Mouse (Mus musculus) MEL (cell line): ENCODE data around the gene Atp23. TPM values are rescaled to one million over a fixed set of nuclear protein-coding genes. Genes with fewer than 3 reads are reported as not detected.

Experiments
- DNase-seq: peaks from one replicate; pipeline ENCODE4 v3.0.0; 2011; ENCODE audit warnings: low read depth, low spot score
- H3K27ac ChIP-seq: 2 replicates; pipeline ENCODE4 v1.5.1; 2012; ENCODE audit warnings: low read depth, mild to moderate bottlenecking, control low read depth, low read length, moderate library complexity; ENCODE audit not compliant: control insufficient read depth
- H3K27me3 ChIP-seq, 2 experiments: fragments of 150-350 bp in 1 of 2; sonication (generic) in 1 of 2; 2 replicates each; pipeline ENCODE4 v1.6.1; 2012; ENCODE audit warnings: low read length in 2 of 2, mild to moderate bottlenecking in 2 of 2, improper control_type of control experiment in 1 of 2, moderate library complexity in 1 of 2; ENCODE audit not compliant: insufficient read depth in 2 of 2, control insufficient read depth in 1 of 2
- H3K36me3 ChIP-seq, 2 experiments: 2 replicates each; pipeline ENCODE4 v1.6.1; 2012 to 2014; ENCODE audit warnings: low read length in 2 of 2, improper control_type of control experiment in 1 of 2, inconsistent platforms in 1 of 2, mild to moderate bottlenecking in 1 of 2; ENCODE audit not compliant: insufficient read depth in 2 of 2, control insufficient read depth in 1 of 2
- H3K4me1 ChIP-seq, 2 experiments: fragments of 150-350 bp in 1 of 2; sonication (generic) in 1 of 2; 2 replicates each; pipeline ENCODE4 v1.6.1; 2012; ENCODE audit warnings: low read length in 2 of 2, improper control_type of control experiment in 1 of 2, mild to moderate bottlenecking in 1 of 2; ENCODE audit not compliant: insufficient read depth in 2 of 2, control insufficient read depth in 1 of 2
- H3K4me3 ChIP-seq, 2 experiments: fragments of 150-350 bp in 1 of 2; sonication (generic) in 1 of 2; 2 replicates each; pipeline ENCODE4 v1.5.1; 2012; ENCODE audit warnings: low read depth in 2 of 2, low read length in 2 of 2, mild to moderate bottlenecking in 2 of 2, moderate library complexity in 2 of 2, control low read depth in 1 of 2, improper control_type of control experiment in 1 of 2; ENCODE audit not compliant: control insufficient read depth in 1 of 2, insufficient read depth in 1 of 2
- H3K79me2 ChIP-seq: 2 replicates; pipeline ENCODE4 v1.6.1; 2012; ENCODE audit warnings: mild to moderate bottlenecking, low read length, moderate library complexity; ENCODE audit not compliant: control insufficient read depth, poor library complexity, insufficient read depth
- H3K9ac ChIP-seq: 2 replicates; pipeline ENCODE4 v1.6.1; 2012; ENCODE audit warnings: low read depth, mild to moderate bottlenecking, control low read depth, low read length, moderate library complexity; ENCODE audit not compliant: control insufficient read depth, poor library complexity, severe bottlenecking
- H3K9me3 ChIP-seq: fragments of 150-350 bp; sonication (generic); replicated peaks from 2 replicates; pipeline ENCODE4 v1.6.1; 2012; ENCODE audit warnings: mild to moderate bottlenecking, low read length, improper control_type of control experiment, moderate library complexity; ENCODE audit not compliant: insufficient read depth
- E2F4 ChIP-seq: IDR thresholded peaks from 2 replicates; pipeline ENCODE4 v1.6.1; 2011; ENCODE audit warnings: low read depth, low read length, improper control_type of control experiment, borderline replicate concordance
- ELF1 ChIP-seq: IDR thresholded peaks from 2 replicates; pipeline ENCODE4 v1.6.1; 2014; ENCODE audit warnings: low read depth, mild to moderate bottlenecking, inconsistent platforms, low read length, improper control_type of control experiment, moderate library complexity
- ETS1 ChIP-seq: IDR thresholded peaks from 2 replicates; pipeline ENCODE4 v1.6.1; 2012; ENCODE audit warnings: low read depth, mild to moderate bottlenecking, inconsistent platforms, low read length, improper control_type of control experiment, moderate library complexity
- MAX ChIP-seq: IDR thresholded peaks from 2 replicates; pipeline ENCODE4 v1.6.1; 2011; ENCODE audit warnings: low read length, improper control_type of control experiment
- MAZ ChIP-seq: IDR thresholded peaks from 2 replicates; pipeline ENCODE4 v1.6.1; 2012; ENCODE audit warnings: low read depth, mild to moderate bottlenecking, inconsistent platforms, low read length, improper control_type of control experiment
- NELFE ChIP-seq: IDR thresholded peaks from 2 replicates; pipeline ENCODE4 v1.6.1; 2011; ENCODE audit warnings: low read depth, low read length, improper control_type of control experiment
- POLR2AphosphoS2 ChIP-seq: IDR thresholded peaks from 2 replicates; pipeline ENCODE4 v1.6.1; 2011; ENCODE audit warnings: low read length, improper control_type of control experiment
- POLR2AphosphoS5 ChIP-seq: IDR thresholded peaks from 2 replicates; pipeline ENCODE4 v1.6.1; 2012; ENCODE audit warnings: low read depth, borderline replicate concordance, mild to moderate bottlenecking, inconsistent platforms, low read length, moderate library complexity, mixed read lengths
- RAD21 ChIP-seq: IDR thresholded peaks from 2 replicates; pipeline ENCODE4 v1.6.1; 2011; ENCODE audit warnings: mild to moderate bottlenecking, low read depth, low read length, improper control_type of control experiment
- RCOR1 ChIP-seq: IDR thresholded peaks from 2 replicates; pipeline ENCODE4 v1.6.1; 2012; ENCODE audit warnings: low read depth, mild to moderate bottlenecking, inconsistent platforms, low read length, improper control_type of control experiment
- UBTF ChIP-seq: IDR thresholded peaks from 2 replicates; pipeline ENCODE4 v1.6.1; 2012; ENCODE audit warnings: low read depth, mild to moderate bottlenecking, inconsistent platforms, low read length, improper control_type of control experiment, moderate library complexity, borderline replicate concordance; ENCODE audit not compliant: insufficient read depth
- USF1 ChIP-seq: IDR thresholded peaks from 2 replicates; pipeline ENCODE4 v1.6.1; 2014; ENCODE audit warnings: low read depth, mild to moderate bottlenecking, inconsistent platforms, low read length, improper control_type of control experiment, moderate library complexity
- ZC3H11A ChIP-seq: IDR thresholded peaks from 2 replicates; pipeline ENCODE4 v1.6.1; 2012; ENCODE audit warnings: low read depth, mild to moderate bottlenecking, inconsistent platforms, low read length, improper control_type of control experiment
- ZKSCAN1 ChIP-seq: IDR thresholded peaks from 2 replicates; pipeline ENCODE4 v1.6.1; 2012; ENCODE audit warnings: low read depth, mild to moderate bottlenecking, inconsistent platforms, low read length, improper control_type of control experiment, moderate library complexity
- polyA plus RNA-seq, 2 experiments: library from polyadenylated mRNA; stranded (reverse) in 1 of 2; unstranded in 1 of 2; fragments of >175 nt in 1 of 2; fragments of >200 nt in 1 of 2; gene quantifications; 2 replicates each; pipeline versions ENCODE4 v1.2.1 to v1.2.4; 2012; ENCODE audit warnings: low replicate concordance in 2 of 2, low read depth in 1 of 2; ENCODE audit not compliant: insufficient read length in 2 of 2, insufficient read depth in 1 of 2, missing spikeins in 1 of 2
- total RNA-seq: library from RNA; depleted of rRNA; stranded (reverse); fragments of 300-350 nt; gene quantifications from 2 replicates; pipeline ENCODE4 v1.2.3, GENCODE M21; 2012

Atp23 gene
- total and polyA plus RNA-seq, 3 experiments, result 23.0 to 26.1 TPM; not detected in 1

GRCm38 (mm10) chr10:126940949-126941348 is 39.8 kb upstream of the Atp23 start:
- Histone ChIP-seq H3K27ac (no peak overlapping the region), H3K9me3 (no peaks in the 10 kb centered on the region), H3K79me2 (no peaks in the 10 kb centered on the region), H3K4me1 (no peaks in the 10 kb centered on the region), H3K36me3 (no peaks in the 10 kb centered on the region), H3K4me3 (no peak overlapping the region), H3K27me3 (peaks cover 0 to 3% of the 10 kb centered on the region in 2 experiments; a peak in 2 of 4 replicates), H3K9ac (no peak overlapping the region)
- no peak for DNase-seq
- no peak for TF ChIP-seq POLR2AphosphoS2
- TF ChIP-seq RCOR1, result no peak
- no peak for TF ChIP-seq ELF1

- H3K27me3 ChIP-seq, result no peaks in the 10 kb centered on the region
- TF ChIP-seq POLR2AphosphoS5 (no peak), MAX (no peak), ELF1 (no peak), MAZ (no peak), ZKSCAN1 (no peak), RCOR1 (no peak), ZC3H11A (no peak), NELFE (no peak), RAD21 (no peak), ETS1 (no peak), USF1 (no peak), E2F4 (no peak), UBTF (no peak)
- H3K27ac ChIP-seq, result no peak overlapping the region
- no peaks in the 10 kb centered on the region for H3K9me3 ChIP-seq
- no peak for DNase-seq
- H3K36me3 ChIP-seq, result no peaks in the 10 kb centered on the region
- H3K79me2 ChIP-seq, result no peaks in the 10 kb centered on the region
- no peak overlapping the region for H3K9ac ChIP-seq
- H3K4me3 ChIP-seq, result no peak overlapping the region
- H3K4me1 ChIP-seq, result no peaks in the 10 kb centered on the region
These were observed 34.6 kb upstream of the Atp23 start for GRCm38 (mm10) chr10:126935556-126936381.
